Mouse (Mus musculus) gastrocnemius, adult 8-10 months (tissue): ENCODE measurements around the gene Olfr1380. TPM values are rescaled to one million over a fixed set of nuclear protein-coding genes. Genes with fewer than 3 reads are reported as not detected.
"Not testable (repeated sequence)": the region's sequence is repeated elsewhere in the genome, so short reads cannot be mapped to it uniquely, and the experiment has no call there.

Experiments used
- DNase-seq, 2 experiments: peaks; one replicate each; pipeline ENCODE4 v3.0.0; 2022; ENCODE audit warnings: low spot score in 2 of 2
- total RNA-seq, 4 experiments: library from RNA; stranded (reverse); gene quantifications; 2 replicates each; pipeline ENCODE4 v1.2.4; 2022

Gene Olfr1380
- not detected for total RNA-seq

GRCm38 (mm10) chr11:49556578-49556977 is at the start of gene Olfr1380:
TSS of gene Olfr1380 (plus strand) at chr11:49556878.
- not testable (repeated sequence) for DNase-seq

- DNase-seq: no peak
Observed at GRCm38 (mm10) chr11:49518086-49518485, 38.6 kb upstream of the Olfr1380 start.

GRCm38 (mm10) chr11:49519348-49519747 is 37.3 kb upstream of the Olfr1380 start, which contains the start of gene Olfr1383:
TSS of gene Olfr1383 (plus strand) at chr11:49519648.
- no peak for DNase-seq

- no peak for DNase-seq
Observed at GRCm38 (mm10) chr11:49527947-49528346, 28.7 kb upstream of the Olfr1380 start, which contains the start of gene Olfr1382. TSS of gene Olfr1382 (plus strand) at chr11:49528247.

- no peak for DNase-seq
Observed at GRCm38 (mm10) chr11:49532761-49533160, 23.9 kb upstream of the Olfr1380 start.

- not testable (repeated sequence) for DNase-seq
Observed at GRCm38 (mm10) chr11:49536631-49537030, 20.0 kb upstream of the Olfr1380 start.

GRCm38 (mm10) chr11:49543149-49543548 is 13.5 kb upstream of the Olfr1380 start, which contains the start of gene Olfr1381:
TSS of gene Olfr1381 (plus strand) at chr11:49543449.
- DNase-seq: not testable (repeated sequence)

GRCm38 (mm10) chr11:49554033-49554432 is 2.6 kb upstream of the Olfr1380 start:
- not testable (repeated sequence) for DNase-seq

- DNase-seq: not testable (repeated sequence)
Observed at GRCm38 (mm10) chr11:49575054-49575453, 18.4 kb downstream of the Olfr1380 start.

- DNase-seq: not testable (repeated sequence)
Observed at GRCm38 (mm10) chr11:49580452-49580851, 23.8 kb downstream of the Olfr1380 start.

GRCm38 (mm10) chr11:49590213-49590612 is 33.5 kb downstream of the Olfr1380 start:
- no peak for DNase-seq

- DNase-seq: not testable (repeated sequence)
Observed at GRCm38 (mm10) chr11:49597149-49597548, 40.5 kb downstream of the Olfr1380 start.

GRCm38 (mm10) chr11:49608306-49608705 is 51.6 kb downstream of the Olfr1380 start:
- not testable (repeated sequence) for DNase-seq

GRCm38 (mm10) chr11:49608938-49609867 is 52.5 kb downstream of the Olfr1380 start, which contains the start of gene Flt4:
TSS of gene Flt4 (plus strand) at chr11:49609263.
- not testable (repeated sequence) for DNase-seq

GRCm38 (mm10) chr11:49609868-49610824 is 53.5 kb downstream of the Olfr1380 start:
- not testable (repeated sequence) for DNase-seq

GRCm38 (mm10) chr11:49611349-49611748 is 54.7 kb downstream of the Olfr1380 start:
- not testable (repeated sequence) for DNase-seq

- no peak for DNase-seq
Observed at GRCm38 (mm10) chr11:49612154-49612553, 55.5 kb downstream of the Olfr1380 start.

- no peak for DNase-seq
Observed at GRCm38 (mm10) chr11:49613349-49613748, 56.7 kb downstream of the Olfr1380 start.
